Mouse (Mus musculus): ENCODE results near the gene Cdk5rap3.

The Cdk5rap3 gene

DNA sequence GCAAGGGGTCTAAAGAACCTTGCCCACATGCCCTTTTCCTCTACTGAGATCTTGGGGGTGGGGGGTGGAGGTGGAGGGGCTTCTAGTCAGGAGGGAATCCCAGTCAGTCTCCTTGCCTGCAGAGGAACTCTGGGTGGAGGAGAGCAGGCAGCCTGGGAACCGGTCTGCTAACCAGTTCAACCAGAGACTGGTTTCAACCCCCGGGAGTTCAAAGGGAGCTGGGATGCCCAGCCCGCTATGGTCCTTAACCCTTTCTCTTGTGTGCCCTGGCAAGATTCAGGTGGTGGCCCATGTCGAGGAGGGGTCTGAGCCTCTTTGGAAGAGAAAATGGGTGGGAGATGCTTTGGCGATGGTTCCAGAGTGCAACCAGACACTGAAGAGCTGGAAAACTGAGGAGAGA is 12.4 kb upstream of the Cdk5rap3 start:
- H3K4me3 ChIP-seq (replicated peaks; ENCODE audit: low read length) = peak overlapping the region; percentile 67
- H3K27me3 ChIP-seq (ENCODE audit: insufficient read depth, low read length) = peaks cover 15% of the 10 kb centered on the region
- H3K36me3 ChIP-seq (ENCODE audit: insufficient read depth, low read length) = no peaks in the 10 kb centered on the region
- TF ChIP-seq CTCF (conservative IDR thresholded peaks at IDR 0.05; ENCODE audit: low read length) (no peak), NANOG (IDR thresholded peaks at IDR 0.05; ENCODE audit: borderline replicate concordance, low read length) (no peak), POU5F1 (IDR thresholded peaks at IDR 0.05; ENCODE audit: borderline replicate concordance, low read length) (no peak)
- no peaks in the 10 kb centered on the region for H3K9me3 ChIP-seq (ENCODE audit: low read length)
- peaks cover 64% of the 10 kb centered on the region for H3K4me1 ChIP-seq (replicated peaks; ENCODE audit: low read depth, low read length)

DNA sequence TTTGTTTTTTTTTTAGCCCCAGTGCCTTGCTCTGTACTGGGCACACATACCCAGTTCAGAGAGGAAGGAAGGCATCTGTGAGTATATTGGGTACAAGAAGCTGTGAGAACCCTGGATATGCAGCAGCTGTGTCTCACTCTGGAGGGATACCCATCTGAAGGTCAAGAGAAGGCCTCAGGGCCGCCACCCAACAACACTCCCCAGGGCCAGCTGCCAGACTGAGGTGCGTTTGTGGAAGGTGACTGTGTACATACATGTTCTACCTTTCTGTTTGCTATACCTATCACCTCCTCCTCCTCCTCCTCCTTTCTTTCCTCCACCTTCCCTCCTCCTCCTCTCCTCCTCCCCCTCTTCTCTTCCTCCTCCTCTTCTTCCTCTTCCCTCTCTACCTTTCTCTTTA is 11.8 kb upstream of the Cdk5rap3 start, which contains the start of gene Prr15l:
Gene Prr15l, plus strand, starts transcription at position 17 of the 400 bp plus-strand sequence.
- Histone ChIP-seq H3K9me3 (ENCODE audit: low read length) (no peaks in the 10 kb centered on the region), H3K27me3 (ENCODE audit: insufficient read depth, low read length) (peaks cover 15% of the 10 kb centered on the region), H3K4me1 (replicated peaks; ENCODE audit: low read depth, low read length) (peaks cover 58% of the 10 kb centered on the region), H3K36me3 (ENCODE audit: insufficient read depth, low read length) (no peaks in the 10 kb centered on the region), H3K4me3 (replicated peaks; ENCODE audit: low read length) (peak within 1 kb of the TSS; percentile 67)
- TF ChIP-seq POU5F1 (IDR thresholded peaks at IDR 0.05; ENCODE audit: borderline replicate concordance, low read length) = no peak
- no peak for TF ChIP-seq NANOG (IDR thresholded peaks at IDR 0.05; ENCODE audit: borderline replicate concordance, low read length)
- no peak for TF ChIP-seq CTCF (conservative IDR thresholded peaks at IDR 0.05; ENCODE audit: low read length)

DNA sequence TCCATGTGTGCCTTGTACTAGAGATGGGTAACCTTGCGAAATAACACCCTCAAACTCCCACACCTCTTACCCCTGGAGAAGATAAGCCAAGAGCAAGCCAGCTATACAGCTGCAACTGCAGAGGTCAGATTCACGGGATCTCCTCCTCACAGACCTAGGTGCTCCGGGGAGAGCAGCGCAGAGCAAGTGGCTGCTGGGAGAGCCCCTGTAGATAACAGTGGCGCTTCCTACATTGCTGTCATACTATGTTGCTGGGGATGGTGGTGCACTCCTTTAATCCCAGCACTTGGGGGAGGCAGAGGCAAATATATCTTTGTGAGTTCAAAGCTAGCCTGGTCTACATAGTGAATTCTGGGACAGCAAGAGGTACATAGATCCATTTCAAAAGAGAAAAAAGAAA is 10.3 kb upstream of the Cdk5rap3 start:
- Histone ChIP-seq H3K9me3 (ENCODE audit: low read length) (no peaks in the 10 kb centered on the region), H3K4me3 (replicated peaks; ENCODE audit: low read length) (no peak overlapping the region), H3K36me3 (ENCODE audit: insufficient read depth, low read length) (no peaks in the 10 kb centered on the region), H3K27me3 (ENCODE audit: insufficient read depth, low read length) (peaks cover 14% of the 10 kb centered on the region), H3K4me1 (replicated peaks; ENCODE audit: low read depth, low read length) (peaks cover 46% of the 10 kb centered on the region)
- TF ChIP-seq NANOG (IDR thresholded peaks at IDR 0.05; ENCODE audit: borderline replicate concordance, low read length) (no peak), CTCF (conservative IDR thresholded peaks at IDR 0.05; ENCODE audit: low read length) (no peak), POU5F1 (IDR thresholded peaks at IDR 0.05; ENCODE audit: borderline replicate concordance, low read length) (no peak)

DNA sequence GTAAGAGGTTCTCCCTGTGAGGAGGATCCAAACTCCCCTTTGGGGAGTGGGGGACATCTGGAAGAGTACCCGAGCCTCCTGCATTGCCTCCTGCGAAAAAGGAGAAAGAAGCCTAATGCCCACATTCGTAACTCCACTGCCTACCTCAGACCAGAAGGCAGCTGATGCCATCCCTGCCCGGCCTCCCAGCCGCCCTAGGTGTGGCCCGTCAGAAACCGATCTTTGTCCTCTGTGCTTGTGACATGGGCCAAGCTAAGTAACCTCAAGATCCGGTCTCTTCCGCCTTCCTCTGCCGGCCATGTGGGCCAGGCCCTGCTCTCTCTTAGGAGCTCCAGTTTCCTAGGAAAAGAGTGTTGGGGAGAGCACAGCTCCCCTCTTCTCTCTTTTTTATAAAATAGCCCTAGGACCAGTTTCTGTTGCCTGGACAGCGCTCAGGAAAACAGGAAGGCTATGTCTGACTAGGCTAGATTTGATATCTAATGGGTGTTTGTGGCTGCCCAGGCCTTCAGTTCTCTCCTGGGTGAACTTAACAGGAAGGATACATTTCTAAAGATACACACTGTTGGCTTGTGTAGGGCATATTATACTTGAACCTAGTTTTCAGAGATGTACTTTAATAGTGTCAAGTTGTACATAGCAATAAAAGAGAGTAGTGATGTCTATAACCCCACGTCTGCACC is 9.3 kb upstream of the Cdk5rap3 start:
- peak overlapping the region; percentile 48 for H3K4me3 ChIP-seq (replicated peaks; ENCODE audit: low read length)
- H3K27me3 ChIP-seq (ENCODE audit: insufficient read depth, low read length) = peaks cover 13% of the 10 kb centered on the region
- TF ChIP-seq NANOG (IDR thresholded peaks at IDR 0.05; ENCODE audit: borderline replicate concordance, low read length) (no peak), POU5F1 (IDR thresholded peaks at IDR 0.05; ENCODE audit: borderline replicate concordance, low read length) (no peak), CTCF (conservative IDR thresholded peaks at IDR 0.05; ENCODE audit: low read length) (no peak)
- no peaks in the 10 kb centered on the region for H3K9me3 ChIP-seq (ENCODE audit: low read length)
- peaks cover 39% of the 10 kb centered on the region for H3K4me1 ChIP-seq (replicated peaks; ENCODE audit: low read depth, low read length)
- H3K36me3 ChIP-seq (ENCODE audit: insufficient read depth, low read length) = no peaks in the 10 kb centered on the region

DNA sequence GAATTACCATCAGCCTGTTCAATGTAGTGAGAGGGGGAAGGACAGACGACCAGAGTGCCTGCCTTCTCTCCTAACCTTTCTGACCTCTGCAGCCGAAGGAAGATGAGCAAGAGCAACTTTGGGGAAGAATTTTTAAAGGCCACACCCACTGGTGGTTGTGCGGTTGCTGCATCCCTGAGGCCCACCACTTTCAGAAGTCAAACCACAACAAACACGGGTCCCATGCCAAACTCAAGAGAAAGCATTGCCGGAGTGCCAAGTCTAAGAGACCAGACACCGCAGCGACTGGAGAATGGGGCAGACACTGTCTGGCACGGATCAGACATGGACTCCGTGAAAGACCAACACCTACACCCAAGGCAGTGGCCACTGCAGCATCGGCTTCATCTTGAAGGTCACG is 8.6 kb upstream of the Cdk5rap3 start:
- H3K36me3 ChIP-seq (ENCODE audit: insufficient read depth, low read length) = no peaks in the 10 kb centered on the region
- H3K27me3 ChIP-seq (ENCODE audit: insufficient read depth, low read length) = peaks cover 15% of the 10 kb centered on the region
- TF ChIP-seq POU5F1 (IDR thresholded peaks at IDR 0.05; ENCODE audit: borderline replicate concordance, low read length) = no peak
- no peak for TF ChIP-seq NANOG (IDR thresholded peaks at IDR 0.05; ENCODE audit: borderline replicate concordance, low read length)
- no peak for TF ChIP-seq CTCF (conservative IDR thresholded peaks at IDR 0.05; ENCODE audit: low read length)
- H3K4me1 ChIP-seq (replicated peaks; ENCODE audit: low read depth, low read length) = peaks cover 33% of the 10 kb centered on the region
- H3K4me3 ChIP-seq (replicated peaks; ENCODE audit: low read length) = no peak overlapping the region
- H3K9me3 ChIP-seq (ENCODE audit: low read length) = no peaks in the 10 kb centered on the region

DNA sequence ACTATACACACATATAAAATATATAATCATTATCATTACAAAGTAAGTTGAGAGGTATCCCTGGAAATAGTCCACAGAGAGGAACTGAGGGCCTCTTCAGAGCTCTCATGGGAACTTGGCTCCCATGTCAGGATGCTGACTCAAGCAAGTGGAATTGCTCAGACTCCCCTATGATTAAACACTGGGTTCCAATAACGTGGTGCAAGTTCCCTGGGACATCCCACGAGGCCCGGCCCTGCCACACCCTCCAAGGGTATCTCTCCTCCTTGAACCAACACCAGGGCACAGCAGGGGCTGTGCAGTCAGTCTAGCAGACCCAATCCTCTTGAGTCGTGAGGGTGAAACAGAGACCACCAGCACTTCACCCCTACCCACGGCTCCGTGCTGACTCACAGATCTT is 2.7 kb upstream of the Cdk5rap3 start:
- Histone ChIP-seq H3K4me3 (replicated peaks; ENCODE audit: low read length) (no peak overlapping the region), H3K36me3 (ENCODE audit: insufficient read depth, low read length) (peaks cover 11% of the 10 kb centered on the region), H3K4me1 (replicated peaks; ENCODE audit: low read depth, low read length) (peaks cover 32% of the 10 kb centered on the region), H3K9me3 (ENCODE audit: low read length) (no peaks in the 10 kb centered on the region), H3K27me3 (ENCODE audit: insufficient read depth, low read length) (peaks cover 10% of the 10 kb centered on the region)
- TF ChIP-seq POU5F1 (IDR thresholded peaks at IDR 0.05; ENCODE audit: borderline replicate concordance, low read length) = no peak

DNA sequence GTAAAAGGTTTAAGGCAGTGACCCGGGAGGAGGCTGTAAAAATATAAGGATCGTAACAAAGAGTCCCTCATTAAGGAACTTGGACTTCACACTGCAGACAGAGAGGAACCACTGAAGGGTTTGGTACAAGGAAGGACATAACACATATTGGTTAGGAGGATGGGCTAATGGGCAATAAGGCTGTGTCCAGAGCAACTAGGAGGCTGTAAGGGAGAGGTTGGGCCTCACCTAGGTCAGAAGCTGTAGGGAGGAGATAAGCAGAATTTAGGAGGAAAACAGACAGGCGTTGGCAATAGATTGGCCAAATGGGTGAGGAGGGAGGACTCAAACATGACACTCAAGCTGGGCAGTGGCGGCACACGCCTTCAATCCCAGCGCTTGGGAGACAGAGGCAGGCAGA is 1.1 kb upstream of the Cdk5rap3 start:
- no peak overlapping the region for H3K4me3 ChIP-seq (replicated peaks; ENCODE audit: low read length)
- H3K36me3 ChIP-seq (ENCODE audit: insufficient read depth, low read length) = peaks cover 27% of the 10 kb centered on the region
- peaks cover 10% of the 10 kb centered on the region for H3K27me3 ChIP-seq (ENCODE audit: insufficient read depth, low read length)
- H3K4me1 ChIP-seq (replicated peaks; ENCODE audit: low read depth, low read length) = peaks cover 48% of the 10 kb centered on the region
- H3K9me3 ChIP-seq (ENCODE audit: low read length) = no peaks in the 10 kb centered on the region
- TF ChIP-seq NANOG (IDR thresholded peaks at IDR 0.05; ENCODE audit: borderline replicate concordance, low read length) = no peak
- TF ChIP-seq CTCF (conservative IDR thresholded peaks at IDR 0.05; ENCODE audit: low read length) = no peak
- no peak for TF ChIP-seq POU5F1 (IDR thresholded peaks at IDR 0.05; ENCODE audit: borderline replicate concordance, low read length)

DNA sequence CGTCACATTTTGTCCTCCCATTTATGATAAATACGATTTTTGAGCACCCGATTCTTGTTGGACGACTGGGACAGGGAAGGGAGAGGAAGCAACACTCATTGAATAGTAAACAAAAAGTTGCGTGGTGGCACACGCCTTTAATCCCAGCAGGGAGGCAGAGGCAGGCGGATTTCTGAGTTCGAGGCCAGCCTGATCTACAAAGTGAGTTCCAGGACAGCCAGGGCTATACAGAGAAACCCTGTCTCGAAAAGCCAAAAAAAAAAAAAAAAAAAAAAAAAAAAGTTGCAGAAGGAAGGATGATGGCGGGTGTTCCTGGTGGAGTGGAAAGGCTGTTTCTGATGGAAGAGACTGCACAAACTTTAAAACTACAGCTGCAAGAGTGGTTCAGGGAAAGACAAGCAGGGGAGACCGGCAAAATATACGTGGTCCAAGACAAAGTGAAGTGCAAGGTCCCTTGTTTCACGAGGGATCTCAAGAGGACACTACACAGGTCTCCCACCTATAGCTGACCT is 645 bp upstream of the Cdk5rap3 start:
- Histone ChIP-seq H3K4me3 (replicated peaks; ENCODE audit: low read length) (peak overlapping the region; percentile 55), H3K4me1 (replicated peaks; ENCODE audit: low read depth, low read length) (peaks cover 53% of the 10 kb centered on the region), H3K9me3 (ENCODE audit: low read length) (no peaks in the 10 kb centered on the region), H3K27me3 (ENCODE audit: insufficient read depth, low read length) (peaks cover 10% of the 10 kb centered on the region), H3K36me3 (ENCODE audit: insufficient read depth, low read length) (peaks cover 32% of the 10 kb centered on the region)
- TF ChIP-seq CTCF (conservative IDR thresholded peaks at IDR 0.05; ENCODE audit: low read length) (no peak), NANOG (IDR thresholded peaks at IDR 0.05; ENCODE audit: borderline replicate concordance, low read length) (no peak), POU5F1 (IDR thresholded peaks at IDR 0.05; ENCODE audit: borderline replicate concordance, low read length) (no peak)

DNA sequence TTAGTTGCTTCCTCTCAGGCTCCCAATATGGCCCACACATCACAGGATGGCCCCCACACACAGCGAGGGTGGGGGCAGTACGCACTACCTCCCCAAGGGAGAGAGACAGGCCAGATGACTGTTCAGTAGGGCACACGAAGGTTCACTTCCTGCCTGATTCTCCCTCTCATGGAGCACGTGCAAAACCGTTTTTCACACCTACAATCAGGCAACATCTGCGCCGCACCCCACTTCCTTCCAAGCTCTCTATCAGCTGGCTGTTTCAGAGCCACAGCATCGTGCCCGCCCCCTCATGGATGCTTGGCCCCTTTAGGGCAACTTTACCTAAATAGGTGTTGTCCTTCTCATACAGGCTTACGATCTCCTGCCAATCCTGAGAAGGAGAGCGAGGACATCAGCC is 3.6 kb downstream of the Cdk5rap3 start:
- peaks cover 78% of the 10 kb centered on the region for H3K4me1 ChIP-seq (replicated peaks; ENCODE audit: low read depth, low read length)
- no peaks in the 10 kb centered on the region for H3K27me3 ChIP-seq (ENCODE audit: insufficient read depth, low read length)
- peaks cover 74% of the 10 kb centered on the region for H3K36me3 ChIP-seq (ENCODE audit: insufficient read depth, low read length)
- no peak overlapping the region for H3K4me3 ChIP-seq (replicated peaks; ENCODE audit: low read length)
- no peak for TF ChIP-seq POU5F1 (IDR thresholded peaks at IDR 0.05; ENCODE audit: borderline replicate concordance, low read length)
- no peak for TF ChIP-seq CTCF (conservative IDR thresholded peaks at IDR 0.05; ENCODE audit: low read length)
- no peak for TF ChIP-seq NANOG (IDR thresholded peaks at IDR 0.05; ENCODE audit: borderline replicate concordance, low read length)
- no peaks in the 10 kb centered on the region for H3K9me3 ChIP-seq (ENCODE audit: low read length)
